Mouse (Mus musculus) hindbrain, postnatal 0 days (tissue): ENCODE measurements around the gene Cdk8. TPM values are rescaled to one million over a fixed set of nuclear protein-coding genes. Genes with fewer than 3 reads are reported as not detected.

Experiments used
- ATAC-seq: fragments of 200-750 bp; cut with Nextera tagmentation; 2 replicates; pipeline ENCODE4 v1.8.0; 2017; ENCODE audit warnings: mild to moderate bottlenecking, moderate TSS enrichment, moderate library complexity
- DNase-seq: peaks from one replicate; pipeline ENCODE4 v3.0.0-alpha.2; 2015; ENCODE audit warnings: low spot score
- H3K27ac ChIP-seq: fragments of 300-500 bp; sonication (generic); 2 replicates; pipeline ENCODE4 v1.5.1; 2014; ENCODE audit warnings: mild to moderate bottlenecking
- H3K27me3 ChIP-seq: fragments of 300-500 bp; sonication (generic); 2 replicates; pipeline ENCODE4 v1.6.1; 2014; ENCODE audit warnings: low read length, mixed read lengths; ENCODE audit not compliant: insufficient read depth
- H3K36me3 ChIP-seq: fragments of 300-500 bp; sonication (generic); 2 replicates; pipeline ENCODE4 v1.6.1; 2014; ENCODE audit warnings: low read length, mixed read lengths; ENCODE audit not compliant: insufficient read depth
- H3K4me1 ChIP-seq: fragments of 300-500 bp; sonication (generic); 2 replicates; pipeline ENCODE4 v1.6.1; 2014; ENCODE audit warnings: antibody characterized with exemption, low read length, mixed read lengths; ENCODE audit not compliant: insufficient read depth
- H3K4me2 ChIP-seq: fragments of 300-500 bp; sonication (generic); 2 replicates; pipeline ENCODE4 v1.6.1; 2014; ENCODE audit warnings: low read depth, mild to moderate bottlenecking, low read length, moderate library complexity, mixed read lengths
- H3K4me3 ChIP-seq: fragments of 300-500 bp; sonication (generic); 2 replicates; pipeline ENCODE4 v1.5.1; 2014; ENCODE audit warnings: low read length
- H3K9ac ChIP-seq: fragments of 300-500 bp; sonication (generic); replicated peaks from 2 replicates; pipeline ENCODE4 v1.6.1; 2014; ENCODE audit warnings: mild to moderate bottlenecking, low read length, moderate library complexity, mixed read lengths
- H3K9me3 ChIP-seq: fragments of 300-500 bp; sonication (generic); 2 replicates; pipeline ENCODE4 v1.6.1; 2016; ENCODE audit warnings: low read length, mixed read lengths
- CTCF ChIP-seq: IDR thresholded peaks from 2 replicates; pipeline ENCODE4 v1.5.1; 2016; ENCODE audit warnings: antibody characterized with exemption, control low read depth, low read depth
- WGBS: fragments of 180-500 bp; shearing (Covaris S2); extraction: QIAGEN DNeasy Blood & Tissue Kit; methylation state at CpG from one replicate; pipeline ENCODE4 v1.1.7; 2014; 5-methylcytosine and 5-hydroxymethylcytosine counted together
- polyA plus RNA-seq: library from polyadenylated mRNA; unstranded; fragments of >200 nt; fragmentation: Nextera tagmentation; extraction: Ambion mirVana; gene quantifications from 2 replicates; pipeline ENCODE4 v1.2.1, GENCODE M21; 2015
- total RNA-seq: library from RNA; depleted of rRNA; stranded (reverse); fragments of >200 nt; gene quantifications from 2 replicates; pipeline ENCODE4 v1.2.3, GENCODE M21; 2014

Cdk8 gene
- total and polyA plus RNA-seq, 2 experiments from 2014 or later = 13.2 to 33.8 TPM

- Histone ChIP-seq H3K4me3 (no peak overlapping the region), H3K36me3 (no peaks in the 10 kb centered on the region), H3K4me2 (no peak overlapping the region), H3K9me3 (no peaks in the 10 kb centered on the region), H3K4me1 (no peaks in the 10 kb centered on the region), H3K9ac (no peak overlapping the region), H3K27me3 (no peaks in the 10 kb centered on the region), H3K27ac (no peak overlapping the region)
- 82% methylated on average over 5 of the region's 5 CpGs for WGBS
- ATAC-seq (no peak), DNase-seq (no peak)
- TF ChIP-seq CTCF = peak; percentile 26; the same call in 1 of the 2 replicates
Observed at GRCm38 (mm10) chr5:146329541-146329940, 98.5 kb downstream of the Cdk8 start.

- WGBS = 45% methylated on average over 13 of the region's 13 CpGs
- Histone ChIP-seq H3K4me2 (no peak overlapping the region), H3K9me3 (no peaks in the 10 kb centered on the region), H3K4me3 (no peak overlapping the region), H3K27ac (no peak overlapping the region), H3K9ac (no peak overlapping the region), H3K27me3 (no peaks in the 10 kb centered on the region), H3K36me3 (no peaks in the 10 kb centered on the region), H3K4me1 (no peaks in the 10 kb centered on the region)
- TF ChIP-seq CTCF = peak; percentile 83
- peak; percentile 89 for DNase-seq
- no peak for ATAC-seq
Observed at GRCm38 (mm10) chr5:146330031-146330764, 99.2 kb downstream of the Cdk8 start.

DNA sequence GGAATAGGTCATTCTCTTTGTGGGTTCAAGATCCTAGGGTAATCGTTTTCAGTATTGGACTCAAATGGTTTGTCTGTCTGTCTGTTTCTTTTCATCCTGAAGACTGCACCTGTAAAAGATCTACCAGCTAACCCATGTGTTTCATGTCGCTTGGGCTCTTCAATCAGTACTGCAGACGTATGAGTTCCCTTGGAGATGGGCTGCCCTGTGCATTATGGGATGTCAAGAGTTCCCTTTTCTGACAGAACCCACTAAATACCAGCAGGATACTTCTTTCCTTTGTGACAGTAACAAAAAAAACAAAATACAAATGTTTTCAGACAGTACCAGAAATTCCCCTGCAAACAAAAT is 99.7 kb downstream of the Cdk8 start:
- DNase-seq = no peak

DNA sequence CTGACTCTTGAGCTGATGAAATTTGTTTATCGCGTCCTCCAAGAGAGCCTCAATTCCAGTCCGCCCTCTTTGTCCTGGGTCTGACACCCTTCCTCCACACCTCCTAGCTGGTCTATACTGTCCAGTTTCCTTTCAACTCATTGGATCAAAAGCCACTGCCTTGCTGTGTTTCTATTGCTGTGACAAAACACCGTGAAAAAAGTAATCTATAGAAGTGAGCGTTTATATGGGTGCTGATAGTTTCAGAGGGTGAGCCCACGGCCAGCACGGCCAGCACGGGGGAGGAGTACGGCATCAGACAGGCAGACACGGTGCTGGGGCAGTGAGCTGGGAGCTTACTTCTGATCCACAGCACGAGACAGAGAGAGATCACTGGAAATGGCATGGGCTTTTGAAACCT is 100.1 kb downstream of the Cdk8 start:
- Histone ChIP-seq H3K27me3 (no peaks in the 10 kb centered on the region), H3K9me3 (no peaks in the 10 kb centered on the region), H3K27ac (no peak overlapping the region), H3K9ac (no peak overlapping the region), H3K4me2 (no peak overlapping the region), H3K36me3 (no peaks in the 10 kb centered on the region), H3K4me1 (no peaks in the 10 kb centered on the region), H3K4me3 (no peak overlapping the region)
- no peak for TF ChIP-seq CTCF
- DNase-seq = no peak
- no peak; the same call in 1 of the 2 replicates for ATAC-seq
- 65% methylated on average over 11 of the region's 11 CpGs for WGBS

More for the DNA sequence above, 99.7 kb downstream of the Cdk8 start:
- WGBS = 31% methylated on average over 3 of the region's 3 CpGs
- H3K27ac ChIP-seq = no peak overlapping the region
- H3K9me3 ChIP-seq = no peaks in the 10 kb centered on the region
- TF ChIP-seq CTCF = no peak
- no peak overlapping the region for H3K9ac ChIP-seq
- ATAC-seq = no peak
- no peaks in the 10 kb centered on the region for H3K4me1 ChIP-seq
- no peaks in the 10 kb centered on the region for H3K27me3 ChIP-seq
- H3K36me3 ChIP-seq = no peaks in the 10 kb centered on the region
- no peak overlapping the region for H3K4me3 ChIP-seq
- H3K4me2 ChIP-seq = no peak overlapping the region

- DNase-seq (peak; percentile 81), ATAC-seq (peak; percentile 73; the same call in 1 of the 2 replicates)
- H3K4me3 ChIP-seq = no peak overlapping the region
- H3K9ac ChIP-seq = no peak overlapping the region
- 41% methylated on average over 7 of the region's 7 CpGs for WGBS
- no peak for TF ChIP-seq CTCF
- H3K27me3 ChIP-seq = no peaks in the 10 kb centered on the region
- no peak overlapping the region; the same call in 1 of the 2 replicates for H3K27ac ChIP-seq
- H3K4me1 ChIP-seq = no peaks in the 10 kb centered on the region
- H3K4me2 ChIP-seq = no peak overlapping the region
- no peaks in the 10 kb centered on the region for H3K36me3 ChIP-seq
- H3K9me3 ChIP-seq = no peaks in the 10 kb centered on the region
Observed at GRCm38 (mm10) chr5:146332541-146332940, 101.5 kb downstream of the Cdk8 start.

- WGBS = 81% methylated on average over 1 of the region's 1 CpGs
- H3K9ac ChIP-seq = no peak overlapping the region
Observed at GRCm38 (mm10) chr5:146334410-146334809, 103.4 kb downstream of the Cdk8 start.

DNA sequence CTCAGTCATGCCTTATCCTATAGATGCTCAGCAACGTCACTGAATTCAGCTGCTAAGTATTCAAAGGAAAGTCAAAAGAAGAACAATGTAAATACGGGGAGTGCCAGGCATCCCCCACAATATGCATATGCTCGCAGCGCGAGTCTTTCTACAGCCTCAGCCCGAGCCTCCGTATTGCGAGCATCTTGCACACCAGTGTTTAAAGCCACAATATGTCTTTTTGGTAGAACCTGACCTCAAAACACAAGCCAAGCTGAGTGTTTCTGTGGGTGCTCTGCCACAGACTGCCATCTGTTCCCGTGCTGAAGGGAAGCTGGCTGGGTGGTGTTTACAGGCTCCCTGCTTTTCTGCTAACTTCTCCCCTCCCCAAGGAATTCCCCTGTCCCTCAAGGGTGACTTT is 107.0 kb downstream of the Cdk8 start:
- no peak for TF ChIP-seq CTCF
- DNase-seq = no peak
- H3K9me3 ChIP-seq = no peaks in the 10 kb centered on the region
- no peak overlapping the region for H3K27ac ChIP-seq
- H3K4me3 ChIP-seq = no peak overlapping the region
- 42% methylated on average over 9 of the region's 9 CpGs for WGBS
- H3K4me2 ChIP-seq = no peak overlapping the region
- H3K36me3 ChIP-seq = no peaks in the 10 kb centered on the region
- no peaks in the 10 kb centered on the region for H3K4me1 ChIP-seq
- ATAC-seq = no peak
- H3K27me3 ChIP-seq = no peaks in the 10 kb centered on the region
- H3K9ac ChIP-seq = no peak overlapping the region

More at GRCm38 (mm10) chr5:146334410-146334809, 103.4 kb downstream of the Cdk8 start:
- H3K27ac ChIP-seq = no peak overlapping the region
- ATAC-seq (no peak), DNase-seq (no peak)
- H3K27me3 ChIP-seq = no peaks in the 10 kb centered on the region
- no peak overlapping the region for H3K4me2 ChIP-seq
- H3K4me1 ChIP-seq = no peaks in the 10 kb centered on the region
- no peaks in the 10 kb centered on the region for H3K9me3 ChIP-seq
- TF ChIP-seq CTCF = no peak
- H3K4me3 ChIP-seq = no peak overlapping the region
- no peaks in the 10 kb centered on the region for H3K36me3 ChIP-seq
